ENCODE assay signal across 25 mouse cellular contexts in the genomic region with DNA sequence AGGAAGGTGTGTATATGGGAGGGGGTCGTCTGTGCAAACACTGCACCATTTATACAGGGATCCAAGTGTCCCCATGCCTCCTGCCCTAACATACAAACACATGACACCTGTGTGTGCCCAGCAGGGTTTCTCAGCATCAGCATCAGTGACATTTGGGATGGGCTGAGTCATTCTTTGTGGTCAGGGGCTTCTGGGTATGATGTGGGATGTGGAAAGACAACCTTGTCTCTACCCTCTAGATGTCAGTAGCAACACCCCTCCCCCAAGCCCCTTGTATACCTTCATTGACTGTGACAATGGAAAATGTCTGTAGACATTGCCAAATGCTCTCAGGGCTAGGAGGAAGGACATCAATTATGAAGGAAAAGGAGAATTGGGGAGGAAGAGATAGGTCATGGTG. TPM values are rescaled to one million over a fixed set of nuclear protein-coding genes. Genes with fewer than 3 reads are reported as not detected.
DNase-seq lines count a peak whose midpoint lies in the region; ATAC-seq and TF ChIP-seq lines count a peak whose summit lies in the region.
"Had no signal": no experiment of that assay in that cellular context is flagged by ENCODE, and none has a peak within 500 bp of the region (broad histone marks: within the 10 kb centered on the region; RNA-seq: fewer than 3 reads in every experiment).

No protein-coding gene starts in this region.

- H3K27me3 ChIP-seq in C2C12 (ENCODE audit: control insufficient read depth, insufficient read depth, insufficient read length), result no peaks in the 10 kb centered on the region
- H3K27me3 ChIP-seq: embryonic facial prominence, embryonic 12.5 days; forebrain, embryonic 12.5 days; Patski had no signal

- H3ac ChIP-seq in C2C12 (ENCODE audit: control insufficient read depth, insufficient read length, low read depth), result no peak overlapping the region

- peak; percentile 19; the same call in 1 of the 2 replicates for TF ChIP-seq POLR2A in embryonic fibroblast, embryonic 13.5 days (IDR thresholded peaks at IDR 0.05; ENCODE audit: low read depth, low read length)

- no peaks in the 10 kb centered on the region for H3K79me3 ChIP-seq in C2C12 (ENCODE audit: low read depth)

- H3K4me3 ChIP-seq in C2C12 (ENCODE audit: insufficient read depth, poor library complexity, severe bottlenecking), result no peak overlapping the region
- no peak overlapping the region for H3K4me3 ChIP-seq in embryonic fibroblast, embryonic 13.5 days (ENCODE audit: insufficient read depth, low read length)
- H3K4me3 ChIP-seq: embryonic facial prominence, embryonic 10.5 days; embryonic facial prominence, embryonic 12.5 days; erythroblast, embryonic 14.5 days; forebrain, embryonic 10.5 days; forebrain, embryonic 12.5 days had no signal

- H3K36me3 ChIP-seq in C2C12 (ENCODE audit: control insufficient read depth, insufficient read depth), result no peaks in the 10 kb centered on the region
- H3K36me3 ChIP-seq: embryonic facial prominence, embryonic 10.5 days; embryonic facial prominence, embryonic 12.5 days; forebrain, embryonic 10.5 days; forebrain, embryonic 12.5 days; G1E had no signal

- H3K79me2 ChIP-seq in C2C12 (ENCODE audit: control insufficient read depth, insufficient read depth), result no peaks in the 10 kb centered on the region

- TF ChIP-seq CTCF in C2C12 (IDR thresholded peaks at IDR 0.05; ENCODE audit: control insufficient read depth, insufficient read depth, insufficient read length), result no peak
- no peak for TF ChIP-seq CTCF in embryonic fibroblast, embryonic 13.5 days (IDR thresholded peaks at IDR 0.05; ENCODE audit: borderline replicate concordance, insufficient read depth, low read length)

- 0 out of 2 replicates have a peak, but pooled peaks have one; percentile 13 for ATAC-seq in neutrophil, adult 5-6 weeks (ENCODE audit: extremely low read depth, insufficient number of reproducible peaks, low FRiP score, poor library complexity, severe bottlenecking)
- ATAC-seq: forebrain, embryonic 14.5 days; forebrain, embryonic 16.5 days; Patski had no signal

- H3K4me1 ChIP-seq in embryonic fibroblast, embryonic 13.5 days (ENCODE audit: control insufficient read depth, insufficient read depth, low read length), result no peaks in the 10 kb centered on the region
- H3K4me1 ChIP-seq: embryonic facial prominence, embryonic 10.5 days; embryonic facial prominence, embryonic 12.5 days; forebrain, embryonic 10.5 days; forebrain, embryonic 12.5 days had no signal

- no peak for DNase-seq in T-cell, adult 2 months (ENCODE audit: low spot score)
- DNase-seq in layer of hippocampus, adult 9-10 months (ENCODE audit: low spot score), result no peak
- DNase-seq: adrenal gland, adult 2 months; adrenal gland, postnatal 10 days; adrenal gland, postnatal 25 days; B cell, adult 2 months; cerebellum, adult 11 months; cerebellum, adult 18-20 months; cerebellum, adult 8-10 months; cerebellum, adult 9-11 months; cerebellum, postnatal 25 days had no signal

- no peak overlapping the region for H3K27ac ChIP-seq in embryonic fibroblast, embryonic 13.5 days (ENCODE audit: insufficient read depth, low read length)
- H3K27ac ChIP-seq: embryonic facial prominence, embryonic 10.5 days; embryonic facial prominence, embryonic 12.5 days; forebrain, embryonic 10.5 days; forebrain, embryonic 12.5 days had no signal

TF ChIP-seq in C2C12, 6 proteins besides CTCF, POLR2A, EP300 and RAD21:
- TF ChIP-seq CEBPB (IDR thresholded peaks at IDR 0.05; ENCODE audit: low read depth), result no peak
- no peak for TF ChIP-seq USF1 (IDR thresholded peaks at IDR 0.05; ENCODE audit: low read depth)
- no peak for TF ChIP-seq MAX (IDR thresholded peaks at IDR 0.05)
- TF ChIP-seq FOSL1 (IDR thresholded peaks at IDR 0.05; ENCODE audit: insufficient read depth, low read length, poor library complexity, severe bottlenecking), result no peak
- TF ChIP-seq MYOG (IDR thresholded peaks at IDR 0.05; ENCODE audit: control insufficient read depth, extremely low read depth, insufficient read length), result no peak
- TF ChIP-seq MYOD1 (IDR thresholded peaks at IDR 0.05; ENCODE audit: control insufficient read depth, insufficient read length, low read depth), result peak; percentile 56

RNA-seq across cellular contexts. Expression of gene Ccn5, which starts 10.5 kb away (rescaled TPM):
- polyA plus RNA-seq in C2C12 (2012; fragmentation: generic; extraction: Trizol), result 0.78 TPM
- polyA plus RNA-seq in embryonic fibroblast, embryonic 13.5 days (2011; ENCODE audit: insufficient read length, low read depth, missing spikeins), result 203 and 212 TPM in 2 replicates
- not detected in 2 replicates for total RNA-seq in neutrophil, adult 5-6 weeks (2017)
- total RNA-seq: adrenal gland, postnatal 25 days; adrenal gland, postnatal 4 days; G1E had no signal
- polyA plus RNA-seq: erythroblast, embryonic 14.5 days; G1E had no signal

RNA-seq across cellular contexts. Expression of gene Kcnk15, which starts 22.3 kb away (rescaled TPM):
- polyA plus RNA-seq in C2C12 (2012; fragmentation: generic; extraction: Trizol), result not detected
- 0.26 TPM in 1 of 2 replicates, not detected in the other for polyA plus RNA-seq in embryonic fibroblast, embryonic 13.5 days (2011; ENCODE audit: insufficient read length, low read depth, missing spikeins)
- not detected in 2 replicates for total RNA-seq in neutrophil, adult 5-6 weeks (2017)
- total RNA-seq: adrenal gland, adult 2 months; adrenal gland, postnatal 10 days; adrenal gland, postnatal 25 days; adrenal gland, postnatal 4 days; G1E had no signal
- polyA plus RNA-seq: embryonic facial prominence, embryonic 10.5 days; embryonic facial prominence, embryonic 12.5 days; embryonic facial prominence, embryonic 14.5 days; erythroblast, embryonic 14.5 days; forebrain, embryonic 10.5 days; forebrain, embryonic 12.5 days; forebrain, embryonic 14.5 days; forebrain, embryonic 16.5 days; G1E; Patski had no signal

Comparison
In these comparisons a context has a peak if more than half of its experiments do, and no peak if none do; other contexts are left out.
1. RNA of gene Ccn5, which starts 10.5 kb away (polyA plus RNA-seq): 203 to 212 TPM in embryonic fibroblast, embryonic 13.5 days; 0.78 TPM in C2C12 (single experiment); every median in the first group is over 100 times any median in the second.